Mouse (Mus musculus) midbrain, postnatal 0 days (tissue): Measurements from ENCODE around the gene Ccdc184. TPM values are rescaled to one million over a fixed set of nuclear protein-coding genes. Genes with fewer than 3 reads are reported as not detected.

Experiments used
- ATAC-seq: fragments of 200-750 bp; cut with Nextera tagmentation; 2 replicates; pipeline ENCODE4 v1.8.0; 2017; ENCODE audit warnings: moderate number of reproducible peaks, mild to moderate bottlenecking, moderate TSS enrichment, moderate library complexity; ENCODE audit not compliant: low FRiP score
- DNase-seq: peaks from one replicate; pipeline ENCODE4 v3.0.0-alpha.2; 2015; ENCODE audit warnings: low spot score
- H3K27ac ChIP-seq: fragments of 300-500 bp; sonication (generic); 2 replicates; pipeline ENCODE4 v1.5.1; 2014; ENCODE audit warnings: low read depth, mild to moderate bottlenecking, low read length, mixed read lengths
- H3K27me3 ChIP-seq: fragments of 300-500 bp; sonication (generic); 2 replicates; pipeline ENCODE4 v1.6.1; 2014; ENCODE audit warnings: low read length, control low read depth, mixed read lengths; ENCODE audit not compliant: insufficient read depth
- H3K36me3 ChIP-seq: fragments of 300-500 bp; sonication (generic); 2 replicates; pipeline ENCODE4 v1.6.1; 2014; ENCODE audit warnings: low read length, control low read depth, mixed read lengths; ENCODE audit not compliant: insufficient read depth
- H3K4me1 ChIP-seq: fragments of 300-500 bp; sonication (generic); 2 replicates; pipeline ENCODE4 v1.6.1; 2014; ENCODE audit warnings: mild to moderate bottlenecking, control low read depth, antibody characterized with exemption, low read length, mixed read lengths; ENCODE audit not compliant: insufficient read depth
- H3K4me2 ChIP-seq: fragments of 300-500 bp; sonication (generic); 2 replicates; pipeline ENCODE4 v1.6.1; 2014; ENCODE audit warnings: low read depth, mild to moderate bottlenecking, low read length, mixed read lengths; ENCODE audit not compliant: poor library complexity, severe bottlenecking
- H3K4me3 ChIP-seq: fragments of 300-500 bp; sonication (generic); 2 replicates; pipeline ENCODE4 v1.5.1; 2014; ENCODE audit warnings: low read depth, mild to moderate bottlenecking, low read length, moderate library complexity
- H3K9ac ChIP-seq: fragments of 300-500 bp; sonication (generic); replicated peaks from 2 replicates; pipeline ENCODE4 v1.6.1; 2014; ENCODE audit warnings: mild to moderate bottlenecking, low read length, moderate library complexity, mixed read lengths; ENCODE audit not compliant: poor library complexity, severe bottlenecking
- H3K9me3 ChIP-seq: fragments of 300-500 bp; sonication (generic); 2 replicates; pipeline ENCODE4 v1.6.1; 2016; ENCODE audit warnings: low read length, control low read depth
- CTCF ChIP-seq: IDR thresholded peaks from 2 replicates; pipeline ENCODE4 v1.5.1; 2016; ENCODE audit warnings: antibody characterized with exemption, mild to moderate bottlenecking
- WGBS: fragments of 180-500 bp; shearing (Covaris S2); extraction: QIAGEN DNeasy Blood & Tissue Kit; methylation state at CpG from one replicate; pipeline ENCODE4 v1.1.7; 2014; 5-methylcytosine and 5-hydroxymethylcytosine counted together
- polyA plus RNA-seq: library from polyadenylated mRNA; unstranded; fragments of >200 nt; fragmentation: Nextera tagmentation; extraction: Ambion mirVana; gene quantifications from 2 replicates; pipeline ENCODE4 v1.2.1, GENCODE M21; 2015
- total RNA-seq: library from RNA; depleted of rRNA; stranded (reverse); fragments of >200 nt; gene quantifications from 2 replicates; pipeline ENCODE4 v1.2.3, GENCODE M21; 2014; rRNA removed

Gene Ccdc184
- total and polyA plus RNA-seq, 2 experiments from 2014 or later = 127 to 132 TPM

GRCm38 (mm10) chr15:98213336-98213870 is 46.4 kb downstream of the Ccdc184 start:
- H3K27ac ChIP-seq = no peak overlapping the region
- DNase-seq (no peak), ATAC-seq (no peak)
- no peaks in the 10 kb centered on the region for H3K27me3 ChIP-seq
- no peaks in the 10 kb centered on the region for H3K9me3 ChIP-seq
- no peaks in the 10 kb centered on the region for H3K36me3 ChIP-seq
- 81% methylated on average over 5 of the region's 5 CpGs for WGBS
- H3K9ac ChIP-seq = no peak overlapping the region
- no peaks in the 10 kb centered on the region for H3K4me1 ChIP-seq
- no peak overlapping the region for H3K4me2 ChIP-seq
- no peak for TF ChIP-seq CTCF
- no peak overlapping the region for H3K4me3 ChIP-seq

- no peak overlapping the region for H3K4me3 ChIP-seq
- H3K9ac ChIP-seq = no peak overlapping the region
- H3K27me3 ChIP-seq = no peaks in the 10 kb centered on the region
- no peak overlapping the region for H3K4me2 ChIP-seq
- WGBS = 72% methylated on average over 5 of the region's 5 CpGs
- H3K27ac ChIP-seq = no peak overlapping the region
- H3K9me3 ChIP-seq = no peaks in the 10 kb centered on the region
- TF ChIP-seq CTCF = no peak
- no peak for DNase-seq
- H3K4me1 ChIP-seq = no peaks in the 10 kb centered on the region
- no peaks in the 10 kb centered on the region for H3K36me3 ChIP-seq
- no peak for ATAC-seq
Observed at GRCm38 (mm10) chr15:98214130-98214529, 47.2 kb downstream of the Ccdc184 start.

Other genes starting within 250 kb of the Ccdc184 start
- 40.3 and 57.7 TPM in 2 replicates for gene Tmem106c, start 203.0 kb upstream of the Ccdc184 start, total RNA-seq
- gene Tmem106c, start 203.0 kb upstream of the Ccdc184 start, polyA plus RNA-seq = 43.8 and 49.2 TPM in 2 replicates
- 13.8 and 17.8 TPM in 2 replicates for gene Col2a1, start 162.5 kb upstream of the Ccdc184 start, total RNA-seq
- gene Col2a1, start 162.5 kb upstream of the Ccdc184 start, polyA plus RNA-seq = 4.9 and 6.2 TPM in 2 replicates
- gene Pfkm, start 74.6 kb upstream of the Ccdc184 start, total RNA-seq = 96.2 and 102 TPM in 2 replicates
- 89.9 and 96.4 TPM in 2 replicates for gene Pfkm, start 74.6 kb upstream of the Ccdc184 start, polyA plus RNA-seq
- 17.4 and 18.2 TPM in 2 replicates for gene Senp1, start 73.4 kb upstream of the Ccdc184 start, total RNA-seq
- gene Senp1, start 73.4 kb upstream of the Ccdc184 start, polyA plus RNA-seq = 12.1 and 12.4 TPM in 2 replicates
- gene Asb8, start 1.5 kb upstream of the Ccdc184 start, total RNA-seq = 60.5 and 72.7 TPM in 2 replicates
- gene Asb8, start 1.5 kb upstream of the Ccdc184 start, polyA plus RNA-seq = 59.2 and 64.9 TPM in 2 replicates
- gene Olfr288, start 28.4 kb downstream of the Ccdc184 start, total RNA-seq = not detected in 2 replicates
- gene Olfr288, start 28.4 kb downstream of the Ccdc184 start, polyA plus RNA-seq = not detected in 2 replicates
- gene Gm44579, start 53.8 kb downstream of the Ccdc184 start, total RNA-seq = not detected in 2 replicates
- gene Gm44579, start 53.8 kb downstream of the Ccdc184 start, polyA plus RNA-seq = 0.09 and 0.11 TPM in 2 replicates
- gene Olfr287, start 53.9 kb downstream of the Ccdc184 start, total RNA-seq = 0.44 and 1.2 TPM in 2 replicates
- 1.2 and 1.5 TPM in 2 replicates for gene Olfr287, start 53.9 kb downstream of the Ccdc184 start, polyA plus RNA-seq
- not detected in 2 replicates for gene Olfr286, start 67.3 kb downstream of the Ccdc184 start, total RNA-seq
- not detected in 2 replicates for gene Olfr286, start 67.3 kb downstream of the Ccdc184 start, polyA plus RNA-seq
- not detected in 2 replicates for gene H1fnt, start 90.1 kb downstream of the Ccdc184 start, total RNA-seq
- not detected in 2 replicates for gene H1fnt, start 90.1 kb downstream of the Ccdc184 start, polyA plus RNA-seq
- 21.4 and 22.5 TPM in 2 replicates for gene Zfp641, start 129.0 kb downstream of the Ccdc184 start, total RNA-seq
- gene Zfp641, start 129.0 kb downstream of the Ccdc184 start, polyA plus RNA-seq = 10.9 and 12.8 TPM in 2 replicates
- not detected in 2 replicates for gene Olfr285, start 150.2 kb downstream of the Ccdc184 start, total RNA-seq
- gene Olfr285, start 150.2 kb downstream of the Ccdc184 start, polyA plus RNA-seq = not detected in 2 replicates
- gene Olfr284, start 173.8 kb downstream of the Ccdc184 start, total RNA-seq = not detected in 2 replicates
- gene Olfr284, start 173.8 kb downstream of the Ccdc184 start, polyA plus RNA-seq = 0.18 TPM in 1 of 2 replicates, not detected in the other
- gene Olfr283, start 213.8 kb downstream of the Ccdc184 start, total RNA-seq = not detected in 2 replicates
- not detected in 2 replicates for gene Olfr283, start 213.8 kb downstream of the Ccdc184 start, polyA plus RNA-seq